Mouse (Mus musculus) liver, embryonic 14.5 days (tissue): ENCODE results near the gene Acot5.

ENCODE experiments used
- CTCF ChIP-seq: IDR thresholded peaks from 2 replicates; pipeline ENCODE4 v1.5.1; 2016; ENCODE audit warnings: antibody characterized with exemption, low read depth, control low read depth
- EP300 ChIP-seq: IDR thresholded peaks from 2 replicates; pipeline ENCODE4 v1.6.1; 2016; ENCODE audit warnings: antibody characterized with exemption, low read depth

- TF ChIP-seq CTCF = no peak
- no peak for TF ChIP-seq EP300
Observed at GRCm38 (mm10) chr12:84100071-84100470, 30.9 kb downstream of the Acot5 start.
